Mouse (Mus musculus): Measurements from ENCODE around the gene Paqr5.

DNA sequence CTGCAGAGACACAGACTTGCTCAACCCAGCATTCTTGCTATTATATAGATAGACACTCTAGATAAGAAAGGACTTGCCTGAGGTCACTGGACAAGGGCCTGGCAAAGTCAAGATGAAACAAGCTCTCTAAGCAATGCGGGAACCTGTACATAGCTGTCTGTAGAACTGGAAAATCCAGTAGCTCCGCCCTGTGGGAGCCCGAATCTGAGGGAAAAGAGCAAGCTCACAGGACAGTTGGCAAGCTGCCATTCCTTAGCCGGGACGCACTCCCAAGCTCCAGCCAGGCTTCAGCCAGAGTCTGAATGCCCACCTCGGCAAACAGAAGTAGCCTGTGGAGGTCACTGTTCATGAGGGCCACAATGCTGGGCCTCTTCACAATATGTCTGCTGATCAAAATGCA is 28.8 kb downstream of the Paqr5 start:
- TF ChIP-seq CTCF (IDR thresholded peaks at IDR 0.05; ENCODE audit: insufficient read depth, low read length) (no peak), POLR2A (IDR thresholded peaks at IDR 0.05; ENCODE audit: borderline replicate concordance, extremely low read depth, low read depth, low read length) (no peak)

All from lung, adult 2 months (tissue).